Mouse (Mus musculus): ENCODE measurements around the gene Car10. TPM values are rescaled to one million over a fixed set of nuclear protein-coding genes. Genes with fewer than 3 reads are reported as not detected.

Gene Car10
- total and polyA plus RNA-seq, 3 experiments, result not detected

DNA sequence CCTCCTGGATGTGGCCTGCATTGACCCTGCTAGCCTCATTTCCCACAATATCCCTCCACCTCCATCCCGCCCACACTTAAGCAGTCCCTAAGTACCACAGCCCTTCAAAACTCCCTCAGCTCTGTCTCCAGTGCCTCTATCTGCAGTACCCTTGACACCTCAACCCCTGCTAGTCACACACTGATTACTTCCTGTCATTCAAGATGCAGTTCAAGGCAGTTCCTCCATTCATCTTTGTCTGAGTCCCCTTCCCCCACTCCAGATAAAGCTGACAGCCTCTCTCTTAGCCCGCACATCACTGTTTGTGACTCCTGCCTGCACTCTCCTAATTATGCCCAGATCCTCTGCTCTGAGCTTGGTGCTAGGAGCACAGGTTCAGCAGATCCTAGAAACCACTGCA is 496.2 kb downstream of the Car10 start:
- Histone ChIP-seq H3K27me3 (ENCODE audit: control insufficient read depth in 1 of 2, insufficient read depth in 2 of 2, low read length in 2 of 2) (no peaks in the 10 kb centered on the region), H3K9me3 (replicated peaks; ENCODE audit: insufficient read depth, low read length) (no peaks in the 10 kb centered on the region; the same call in 1 of the 2 replicates), H3K4me3 (ENCODE audit: control insufficient read depth in 1 of 2, insufficient read depth in 1 of 2, low read depth in 2 of 2, low read length in 2 of 2) (no peak overlapping the region), H3K36me3 (ENCODE audit: control insufficient read depth in 1 of 2, insufficient read depth in 2 of 2, low read length in 2 of 2) (no peaks in the 10 kb centered on the region), H3K27ac (ENCODE audit: control insufficient read depth, low read depth, low read length) (no peak overlapping the region), H3K79me2 (ENCODE audit: control insufficient read depth, insufficient read depth, low read length, poor library complexity) (no peaks in the 10 kb centered on the region), H3K9ac (ENCODE audit: control insufficient read depth, low read depth, low read length, poor library complexity, severe bottlenecking) (no peak overlapping the region), H3K4me1 (ENCODE audit: control insufficient read depth in 1 of 2, insufficient read depth in 2 of 2, low read length in 2 of 2) (no peaks in the 10 kb centered on the region)
- no peak for DNase-seq (ENCODE audit: low read depth, low spot score)
- TF ChIP-seq MXI1 (IDR thresholded peaks at IDR 0.05; ENCODE audit: low read depth, low read length), result no peak
- TF ChIP-seq TAL1 (IDR thresholded peaks at IDR 0.05; ENCODE audit: low read length), result no peak

DNA sequence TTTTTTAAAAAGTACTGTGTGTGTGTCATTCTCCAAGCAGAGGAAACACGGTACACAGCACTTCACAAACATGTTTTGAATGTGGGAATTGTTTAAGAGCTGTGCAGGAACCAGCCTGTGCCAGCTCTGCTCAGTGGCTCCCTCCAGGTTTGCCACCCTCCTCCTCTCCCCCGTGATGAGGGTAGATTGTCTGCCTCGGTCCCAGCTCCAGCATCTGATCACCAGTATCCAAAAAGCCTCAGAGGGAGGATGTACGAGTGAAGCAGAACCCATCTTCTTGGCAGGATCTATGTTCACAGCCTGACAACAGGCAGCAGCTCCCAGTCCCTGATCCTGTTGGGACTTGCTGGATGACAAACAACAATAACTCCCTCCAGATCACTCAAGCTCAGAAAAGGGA is 500.3 kb downstream of the Car10 start:
- H3K27ac ChIP-seq (ENCODE audit: control insufficient read depth, low read depth, low read length), result no peak overlapping the region
- no peaks in the 10 kb centered on the region; the same call in 1 of the 2 replicates for H3K9me3 ChIP-seq (replicated peaks; ENCODE audit: insufficient read depth, low read length)
- no peak for TF ChIP-seq BHLHE40 (IDR thresholded peaks at IDR 0.05; ENCODE audit: borderline replicate concordance, low read depth, low read length)
- no peak for TF ChIP-seq USF1 (IDR thresholded peaks at IDR 0.05; ENCODE audit: low read depth, low read length)
- TF ChIP-seq HCFC1 (IDR thresholded peaks at IDR 0.05; ENCODE audit: low read depth, low read length), result no peak
- no peak for TF ChIP-seq ZNF384 (IDR thresholded peaks at IDR 0.05; ENCODE audit: low read depth, low read length)
- TF ChIP-seq CTCF (IDR thresholded peaks at IDR 0.05 in 2 of 3, conservative IDR thresholded peaks at IDR 0.05 in 1 of 3; ENCODE audit: control insufficient read depth in 1 of 3, insufficient read depth in 1 of 3, low read depth in 2 of 3, low read length in 3 of 3, poor library complexity in 1 of 3, severe bottlenecking in 1 of 3), result no peak
- TF ChIP-seq ZC3H11A (IDR thresholded peaks at IDR 0.05; ENCODE audit: low read depth, low read length), result no peak
- TF ChIP-seq E2F4 (IDR thresholded peaks at IDR 0.05; ENCODE audit: borderline replicate concordance, low read depth, low read length), result no peak
- TF ChIP-seq RCOR1 (IDR thresholded peaks at IDR 0.05; ENCODE audit: low read depth, low read length), result no peak
- TF ChIP-seq ZMIZ1 (IDR thresholded peaks at IDR 0.05; ENCODE audit: low read depth, low read length), result no peak
- no peak for TF ChIP-seq RAD21 (IDR thresholded peaks at IDR 0.05; ENCODE audit: low read depth, low read length)
- TF ChIP-seq JUND (IDR thresholded peaks at IDR 0.05; ENCODE audit: low read depth, low read length), result no peak
- no peak for TF ChIP-seq EP300 (IDR thresholded peaks at IDR 0.05; ENCODE audit: low read depth in 1 of 2, low read length in 2 of 2)
- TF ChIP-seq CHD1 (IDR thresholded peaks at IDR 0.05; ENCODE audit: low read depth, low read length), result no peak
- TF ChIP-seq TBP (IDR thresholded peaks at IDR 0.05; ENCODE audit: low read depth, low read length), result no peak
- no peak for TF ChIP-seq USF2 (IDR thresholded peaks at IDR 0.05; ENCODE audit: borderline replicate concordance in 1 of 2, insufficient read depth in 1 of 2, low read depth in 1 of 2, low read length in 2 of 2)
- TF ChIP-seq GABPA (IDR thresholded peaks at IDR 0.05; ENCODE audit: low read depth, low read length), result no peak
- TF ChIP-seq NELFE (IDR thresholded peaks at IDR 0.05; ENCODE audit: low read depth, low read length), result no peak
- TF ChIP-seq POLR2AphosphoS5 (IDR thresholded peaks at IDR 0.05; ENCODE audit: borderline replicate concordance, low read depth, low read length), result no peak
- no peak for DNase-seq (ENCODE audit: low read depth, low spot score)
- no peaks in the 10 kb centered on the region for H3K79me2 ChIP-seq (ENCODE audit: control insufficient read depth, insufficient read depth, low read length, poor library complexity)
- no peaks in the 10 kb centered on the region for H3K27me3 ChIP-seq (ENCODE audit: control insufficient read depth in 1 of 2, insufficient read depth in 2 of 2, low read length in 2 of 2)
- no peak overlapping the region for H3K4me3 ChIP-seq (ENCODE audit: control insufficient read depth in 1 of 2, insufficient read depth in 1 of 2, low read depth in 2 of 2, low read length in 2 of 2)
- H3K36me3 ChIP-seq (ENCODE audit: control insufficient read depth in 1 of 2, insufficient read depth in 2 of 2, low read length in 2 of 2), result no peaks in the 10 kb centered on the region
- no peak overlapping the region for H3K9ac ChIP-seq (ENCODE audit: control insufficient read depth, low read depth, low read length, poor library complexity, severe bottlenecking)
- no peaks in the 10 kb centered on the region for H3K4me1 ChIP-seq (ENCODE audit: control insufficient read depth in 1 of 2, insufficient read depth in 2 of 2, low read length in 2 of 2)

Measured in MEL (cell line).